In genomic region chr4:107518766-107519165, GRCm38 (mm10) we compare ENCODE assay signal across 19 mouse cellular contexts.
A peak's percentile ranks its signal among the peaks of the same experiment; 100 is the strongest.
DNase-seq lines count a peak whose midpoint lies in the region.
"Had no signal": no experiment of that assay in that cellular context is flagged by ENCODE, and none has a peak within 500 bp of the region (broad histone marks: within the 10 kb centered on the region; RNA-seq: fewer than 3 reads in every experiment).

No protein-coding gene starts in this region.

- H3K4me1 ChIP-seq in hindbrain, embryonic 10.5 days (replicated peaks): peaks cover 26% of the 10 kb centered on the region

- no peaks in the 10 kb centered on the region for H3K9me3 ChIP-seq in hindbrain, embryonic 10.5 days
- H3K9me3 ChIP-seq: embryonic facial prominence, embryonic 13.5 days; forebrain, embryonic 13.5 days; G1E; heart, embryonic 10.5 days; hindbrain, embryonic 13.5 days had no signal

- no peaks in the 10 kb centered on the region for H3K36me3 ChIP-seq in hindbrain, embryonic 10.5 days
- H3K36me3 ChIP-seq: embryonic facial prominence, embryonic 13.5 days; G1E; heart, embryonic 10.5 days; hindbrain, embryonic 13.5 days had no signal

- H3K27me3 ChIP-seq in hindbrain, embryonic 10.5 days (ENCODE audit: insufficient read depth, poor library complexity, severe bottlenecking): no peaks in the 10 kb centered on the region
- H3K27me3 ChIP-seq: embryonic facial prominence, embryonic 13.5 days; forebrain, embryonic 13.5 days; hindbrain, embryonic 13.5 days had no signal

- H3K4me3 ChIP-seq in hindbrain, embryonic 10.5 days: no peak overlapping the region
- H3K4me3 ChIP-seq: embryonic facial prominence, embryonic 13.5 days; forebrain, embryonic 13.5 days; gastrocnemius, adult 2 months; heart, embryonic 10.5 days; hindbrain, embryonic 13.5 days had no signal

- peak; percentile 83 for DNase-seq in heart, adult 11 months
- DNase-seq in heart, adult 8-10 months (ENCODE audit: low spot score): no peak
- peak; percentile 14 to 21 for DNase-seq in right cerebral cortex, postnatal 10 days (ENCODE audit: low spot score in 2 of 2)
- DNase-seq in right cerebral cortex, postnatal 36 days (ENCODE audit: low spot score in 2 of 2): no peak
- peak; percentile 9 to 57 for DNase-seq in urinary bladder, postnatal 4 days (ENCODE audit: low spot score in 2 of 2)
- DNase-seq in urinary bladder, adult 18-20 months (ENCODE audit: low spot score in 2 of 2): no peak
- DNase-seq in hindbrain, embryonic 10.5 days (ENCODE audit: low spot score): no peak
- DNase-seq: adrenal gland, postnatal 10 days; B cell, adult 2 months; cerebellum, adult 11 months; cerebellum, adult 8-10 months; heart, postnatal 10 days; heart, postnatal 4 days had no signal

- 91% methylated on average over 11 of the region's 11 CpGs for WGBS in hindbrain, embryonic 10.5 days

- H3K27ac ChIP-seq in hindbrain, embryonic 10.5 days: no peak overlapping the region
- H3K27ac ChIP-seq: embryonic facial prominence, embryonic 13.5 days; forebrain, embryonic 13.5 days; gastrocnemius, adult 2 months; heart, embryonic 10.5 days; hindbrain, embryonic 13.5 days had no signal

Comparison
In these comparisons a context has a peak if more than half of its experiments do, and no peak if none do; other contexts are left out.
1. DNase-seq: peak in heart, adult 11 months (single experiment), right cerebral cortex, postnatal 10 days (2 of 2) and urinary bladder, postnatal 4 days (2 of 2); none in heart, adult 8-10 months (single experiment), right cerebral cortex, postnatal 36 days (0 of 2), urinary bladder, adult 18-20 months (0 of 2) and hindbrain, embryonic 10.5 days (single experiment).